Comparison of ENCODE assay signal across 13 mouse cellular contexts in the genomic region with DNA sequence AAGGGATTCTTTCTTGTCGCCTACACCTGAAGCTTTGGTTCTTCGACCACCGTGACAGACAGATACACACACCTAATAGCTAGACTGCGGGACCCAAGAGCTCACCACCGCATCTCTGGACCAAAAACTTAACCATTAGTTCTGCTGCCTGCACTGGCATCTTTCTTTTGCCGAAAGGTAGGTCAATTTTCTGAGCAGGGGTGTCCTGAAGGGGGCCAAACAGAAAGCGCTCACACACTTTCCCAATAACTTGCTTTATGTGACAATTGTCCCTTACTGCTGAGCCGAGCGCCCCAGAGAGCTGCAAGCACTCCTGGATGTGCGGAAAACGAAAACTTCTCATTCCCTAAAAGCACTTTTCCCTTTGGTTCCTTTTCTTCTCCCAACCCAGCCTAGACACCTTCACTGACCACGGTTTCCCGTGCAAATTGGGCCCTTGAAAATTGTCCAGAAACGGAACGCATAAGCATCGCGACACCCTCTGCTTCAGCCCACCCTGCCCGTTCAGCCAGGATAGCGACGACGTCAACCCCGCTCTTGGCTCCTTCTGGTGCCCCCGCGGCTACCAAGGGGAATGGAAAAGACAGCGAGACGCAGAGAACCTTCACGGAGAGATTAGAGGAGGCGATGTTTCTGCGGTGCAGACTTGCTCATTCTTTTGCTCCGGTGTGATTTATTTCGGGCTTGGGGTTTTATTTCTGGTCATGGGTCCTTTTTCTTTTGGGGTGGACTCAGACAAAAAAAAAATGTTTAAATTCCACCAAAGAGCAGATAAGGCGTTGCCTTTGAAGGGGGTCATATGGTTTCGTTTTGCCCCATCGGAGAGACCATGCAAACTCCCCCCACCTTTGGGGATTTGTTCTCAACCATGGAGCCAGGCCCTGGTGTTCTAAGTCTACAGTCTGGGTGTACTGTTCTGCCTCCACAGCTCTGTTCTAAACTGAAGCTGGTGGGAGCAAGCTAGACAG. TPM values are rescaled to one million over a fixed set of nuclear protein-coding genes. Genes with fewer than 3 reads are reported as not detected.
DNase-seq lines count a peak whose midpoint lies in the region; ATAC-seq and TF ChIP-seq lines count a peak whose summit lies in the region.
"Had no signal": no experiment of that assay in that cellular context is flagged by ENCODE, and none has a peak within 500 bp of the region (broad histone marks: within the 10 kb centered on the region; RNA-seq: fewer than 3 reads in every experiment).

No protein-coding gene starts in this region.

- H3K27ac ChIP-seq in heart, embryonic 12.5 days (ENCODE audit: poor library complexity, severe bottlenecking) = no peak overlapping the region
- no peak overlapping the region for H3K27ac ChIP-seq in lung, postnatal 0 days (ENCODE audit: low read length)
- H3K27ac ChIP-seq in embryonic facial prominence, embryonic 15.5 days (replicated peaks) = no peak overlapping the region
- no peak overlapping the region for H3K27ac ChIP-seq in neural tube, embryonic 11.5 days (ENCODE audit: low read depth, low read length)

- no peaks in the 10 kb centered on the region for H3K9me3 ChIP-seq in heart, embryonic 12.5 days (replicated peaks)
- no peaks in the 10 kb centered on the region for H3K9me3 ChIP-seq in lung, postnatal 0 days (ENCODE audit: low read length)
- H3K9me3 ChIP-seq in embryonic facial prominence, embryonic 15.5 days (replicated peaks) = no peaks in the 10 kb centered on the region
- no peaks in the 10 kb centered on the region for H3K9me3 ChIP-seq in neural tube, embryonic 11.5 days (ENCODE audit: control insufficient read depth, low read length)

- peak overlapping the region; percentile 80 for H3K4me2 ChIP-seq in heart, embryonic 12.5 days
- H3K4me2 ChIP-seq in lung, postnatal 0 days (replicated peaks; ENCODE audit: low read depth, low read length) = no peak overlapping the region; the same call in 1 of the 2 replicates
- H3K4me2 ChIP-seq in embryonic facial prominence, embryonic 15.5 days (replicated peaks) = peak overlapping the region; percentile 23
- no peak overlapping the region for H3K4me2 ChIP-seq in neural tube, embryonic 11.5 days (ENCODE audit: low read depth)

- no peak for DNase-seq in heart, postnatal 14 days
- DNase-seq in lung, postnatal 0 days (ENCODE audit: low spot score) = no peak
- no peak for DNase-seq in lung, postnatal 4 days
- peak; percentile 41 for DNase-seq in neural tube, embryonic 11.5 days (ENCODE audit: low spot score)
- DNase-seq in spleen, postnatal 14 days (ENCODE audit: low spot score in 2 of 2) = no peak
- no peak for DNase-seq in adipocyte (ENCODE audit: low spot score)
- DNase-seq: cerebellum, adult 11 months; kidney, postnatal 36 days; right cerebral cortex, postnatal 25 days; thymus, adult 18-20 months had no signal

- no peak for ATAC-seq in heart, embryonic 12.5 days (ENCODE audit: insufficient number of reproducible peaks, low FRiP score)
- no peak for ATAC-seq in lung, postnatal 0 days
- no peak for ATAC-seq in embryonic facial prominence, embryonic 15.5 days (ENCODE audit: insufficient number of reproducible peaks, low FRiP score, low TSS enrichment, low read depth)
- ATAC-seq in neural tube, embryonic 11.5 days (ENCODE audit: insufficient read depth, low FRiP score, low TSS enrichment) = no peak

- no peaks in the 10 kb centered on the region for H3K36me3 ChIP-seq in heart, embryonic 12.5 days
- no peaks in the 10 kb centered on the region for H3K36me3 ChIP-seq in lung, postnatal 0 days (ENCODE audit: insufficient read depth, low read length)
- no peaks in the 10 kb centered on the region for H3K36me3 ChIP-seq in embryonic facial prominence, embryonic 15.5 days
- no peaks in the 10 kb centered on the region for H3K36me3 ChIP-seq in neural tube, embryonic 11.5 days (ENCODE audit: control insufficient read depth, insufficient read depth, low read length)

- WGBS in heart, embryonic 12.5 days = 9% methylated on average over 34 of the region's 34 CpGs
- WGBS in lung, postnatal 0 days = 13% methylated on average over 34 of the region's 34 CpGs
- 8% methylated on average over 34 of the region's 34 CpGs for WGBS in embryonic facial prominence, embryonic 15.5 days
- 5% methylated on average over 34 of the region's 34 CpGs for WGBS in neural tube, embryonic 11.5 days

- no peak overlapping the region for H3K9ac ChIP-seq in heart, embryonic 12.5 days
- no peak overlapping the region for H3K9ac ChIP-seq in lung, postnatal 0 days (replicated peaks; ENCODE audit: low read depth)
- H3K9ac ChIP-seq in embryonic facial prominence, embryonic 15.5 days = no peak overlapping the region
- no peak overlapping the region for H3K9ac ChIP-seq in neural tube, embryonic 11.5 days (ENCODE audit: low read length)

- TF ChIP-seq CTCF in lung, postnatal 0 days (IDR thresholded peaks at IDR 0.05) = no peak

- intact Hi-C loops in heart, postnatal 14 days (cut with DNase I) = loop anchor here (5.0 kb wide), 1 partner anchor 82 kb away; no protein-coding TSS in a partner anchor

- TF ChIP-seq EP300 in lung, postnatal 0 days (IDR thresholded peaks at IDR 0.05) = no peak

- H3K27me3 ChIP-seq in heart, embryonic 12.5 days (replicated peaks) = peaks cover 94% of the 10 kb centered on the region
- peaks cover 80% of the 10 kb centered on the region for H3K27me3 ChIP-seq in lung, postnatal 0 days (replicated peaks; ENCODE audit: insufficient read depth, low read length)
- H3K27me3 ChIP-seq in embryonic facial prominence, embryonic 15.5 days = peaks cover 94% of the 10 kb centered on the region
- H3K27me3 ChIP-seq in neural tube, embryonic 11.5 days (ENCODE audit: control insufficient read depth, insufficient read depth, low read length) = peaks cover 78% of the 10 kb centered on the region
- H3K27me3 ChIP-seq: CH12.LX had no signal

- H3K4me1 ChIP-seq in heart, embryonic 12.5 days (replicated peaks) = peaks cover 34% of the 10 kb centered on the region
- H3K4me1 ChIP-seq in lung, postnatal 0 days (ENCODE audit: insufficient read depth, low read depth, low read length) = peaks cover 3% of the 10 kb centered on the region; the same call in 1 of the 2 replicates
- peaks cover 50% of the 10 kb centered on the region for H3K4me1 ChIP-seq in embryonic facial prominence, embryonic 15.5 days
- peaks cover 3% of the 10 kb centered on the region; the same call in 1 of the 2 replicates for H3K4me1 ChIP-seq in neural tube, embryonic 11.5 days (ENCODE audit: control insufficient read depth, insufficient read depth, low read length)

- H3K4me3 ChIP-seq in heart, embryonic 12.5 days = peak overlapping the region; percentile 52
- H3K4me3 ChIP-seq in lung, postnatal 0 days (ENCODE audit: low read depth, low read length) = 0 out of 2 replicates have a peak overlapping the region, but pooled peaks have one; percentile 6
- peak overlapping the region; percentile 42 for H3K4me3 ChIP-seq in embryonic facial prominence, embryonic 15.5 days (replicated peaks)
- H3K4me3 ChIP-seq in neural tube, embryonic 11.5 days (ENCODE audit: low read depth, low read length) = no peak overlapping the region

RNA-seq across cellular contexts. Expression of a gene that starts 2.3 kb away (rescaled TPM):
- polyA plus RNA-seq in heart, embryonic 12.5 days (2016; fragmentation: Nextera tagmentation; extraction: Ambion mirVana) = 0.24 and 0.27 TPM in 2 replicates
- total RNA-seq in heart, postnatal 14 days (2021) = under 1 TPM; 0.41 to 0.65 TPM
- not detected in 2 replicates for polyA plus RNA-seq in lung, postnatal 0 days (2015; fragmentation: Nextera tagmentation; extraction: Ambion mirVana)
- polyA plus RNA-seq in embryonic facial prominence, embryonic 15.5 days (2015; fragmentation: Nextera tagmentation; extraction: Ambion mirVana) = 0.54 and 0.85 TPM in 2 replicates
- polyA plus RNA-seq in neural tube, embryonic 11.5 days (2014; fragmentation: Nextera tagmentation; extraction: Ambion mirVana) = 0.28 and 0.37 TPM in 2 replicates
- total RNA-seq: CH12.LX had no signal

RNA-seq across cellular contexts. Expression of a gene that starts 13.8 kb away (rescaled TPM):
- 16.5 and 18.3 TPM in 2 replicates for polyA plus RNA-seq in heart, embryonic 12.5 days (2016; fragmentation: Nextera tagmentation; extraction: Ambion mirVana)
- 10 to 100 TPM; 11.9 to 12.9 TPM for total RNA-seq in heart, postnatal 14 days (2021)
- 8.6 and 8.7 TPM in 2 replicates for polyA plus RNA-seq in lung, postnatal 0 days (2015; fragmentation: Nextera tagmentation; extraction: Ambion mirVana)
- polyA plus RNA-seq in embryonic facial prominence, embryonic 15.5 days (2015; fragmentation: Nextera tagmentation; extraction: Ambion mirVana) = 16.5 and 18.9 TPM in 2 replicates
- polyA plus RNA-seq in neural tube, embryonic 11.5 days (2014; fragmentation: Nextera tagmentation; extraction: Ambion mirVana) = 8.6 and 11.2 TPM in 2 replicates

Comparison
In these comparisons a context has a peak if more than half of its experiments do, and no peak if none do; other contexts are left out.
1. H3K4me2 ChIP-seq: peak in heart, embryonic 12.5 days (single experiment) and embryonic facial prominence, embryonic 15.5 days (single experiment); none in lung, postnatal 0 days (single experiment) and neural tube, embryonic 11.5 days (single experiment).